21 mouse cellular contexts compared by ENCODE assay signal in the genomic region with DNA sequence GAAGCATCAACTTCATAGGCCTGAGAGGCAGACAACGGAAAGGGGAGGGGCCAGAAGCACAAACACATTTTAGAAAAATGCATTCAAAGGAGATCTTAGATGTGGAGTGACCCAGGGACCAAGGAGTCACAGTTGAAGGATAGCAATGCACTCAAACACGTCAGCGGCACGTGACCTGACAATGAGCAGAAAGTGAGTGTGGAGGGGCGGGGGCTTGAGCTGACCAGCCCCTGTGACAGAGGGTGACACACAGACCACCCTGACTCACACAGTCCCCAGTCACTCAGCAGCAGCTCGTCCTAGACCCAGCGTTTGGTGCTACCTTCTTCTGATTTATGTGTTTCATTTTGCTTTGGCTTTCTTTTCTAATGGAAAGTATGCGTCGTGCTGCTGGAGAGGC.
"Had no signal": no experiment of that assay in that cellular context is flagged by ENCODE, and none has a peak within 500 bp of the region (broad histone marks: within the 10 kb centered on the region; RNA-seq: fewer than 3 reads in every experiment).

No protein-coding gene starts in this region.

- H3K4me3 ChIP-seq: kidney, embryonic 15.5 days; left cerebral cortex, adult 2 months; limb, embryonic 12.5 days; limb, embryonic 15.5 days; myocyte; neural tube, embryonic 13.5 days; stomach, embryonic 15.5 days had no signal

- ATAC-seq: liver, postnatal 0 days; lung, postnatal 0 days; midbrain, embryonic 16.5 days had no signal

- H3K4me1 ChIP-seq: kidney, embryonic 15.5 days; limb, embryonic 12.5 days; limb, embryonic 15.5 days; stomach, embryonic 15.5 days had no signal

- H3K4me2 ChIP-seq: kidney, embryonic 15.5 days; limb, embryonic 12.5 days; limb, embryonic 15.5 days; liver, embryonic 11.5 days; lung, embryonic 14.5 days; neural tube, embryonic 13.5 days; stomach, embryonic 15.5 days had no signal

- H3K27me3 ChIP-seq: kidney, embryonic 15.5 days; limb, embryonic 12.5 days; limb, embryonic 15.5 days; neural tube, embryonic 13.5 days; stomach, embryonic 15.5 days had no signal

- H3K9me3 ChIP-seq: kidney, embryonic 15.5 days; limb, embryonic 12.5 days; limb, embryonic 15.5 days; neural tube, embryonic 13.5 days; stomach, embryonic 15.5 days had no signal

- H3K27ac ChIP-seq: kidney, embryonic 15.5 days; left cerebral cortex, adult 2 months; limb, embryonic 12.5 days; limb, embryonic 15.5 days; liver, embryonic 14.5 days; macrophage; neural tube, embryonic 13.5 days; stomach, embryonic 15.5 days had no signal

- DNase-seq: kidney, postnatal 10 days; kidney, postnatal 36 days; layer of hippocampus, postnatal 36 days; liver, postnatal 0 days; lung, embryonic 14.5 days; retina, postnatal 1 day; right cerebral cortex, postnatal 25 days; spleen, adult 18-20 months; thymus, postnatal 25 days had no signal

- H3K9ac ChIP-seq: kidney, embryonic 15.5 days; limb, embryonic 12.5 days; limb, embryonic 15.5 days; liver, embryonic 14.5 days; liver, postnatal 0 days; lung, embryonic 14.5 days; neural tube, embryonic 13.5 days; stomach, embryonic 15.5 days had no signal

- H3K36me3 ChIP-seq: kidney, embryonic 15.5 days; limb, embryonic 12.5 days; limb, embryonic 15.5 days; neural tube, embryonic 13.5 days; stomach, embryonic 15.5 days had no signal
